Mouse (Mus musculus) embryo, embryonic 9.5 days (tissue): ENCODE results near the gene Fbxo10.
A peak's percentile ranks its signal among the peaks of the same experiment; 100 is the strongest.
"Not testable (repeated sequence)": the region's sequence is repeated elsewhere in the genome, so short reads cannot be mapped to it uniquely, and the experiment has no call there.

Experiments
- DNase-seq: peaks from one replicate; pipeline ENCODE4 v3.0.0-alpha.2; 2017; ENCODE audit errors: extremely low spot score

Gene Fbxo10

DNA sequence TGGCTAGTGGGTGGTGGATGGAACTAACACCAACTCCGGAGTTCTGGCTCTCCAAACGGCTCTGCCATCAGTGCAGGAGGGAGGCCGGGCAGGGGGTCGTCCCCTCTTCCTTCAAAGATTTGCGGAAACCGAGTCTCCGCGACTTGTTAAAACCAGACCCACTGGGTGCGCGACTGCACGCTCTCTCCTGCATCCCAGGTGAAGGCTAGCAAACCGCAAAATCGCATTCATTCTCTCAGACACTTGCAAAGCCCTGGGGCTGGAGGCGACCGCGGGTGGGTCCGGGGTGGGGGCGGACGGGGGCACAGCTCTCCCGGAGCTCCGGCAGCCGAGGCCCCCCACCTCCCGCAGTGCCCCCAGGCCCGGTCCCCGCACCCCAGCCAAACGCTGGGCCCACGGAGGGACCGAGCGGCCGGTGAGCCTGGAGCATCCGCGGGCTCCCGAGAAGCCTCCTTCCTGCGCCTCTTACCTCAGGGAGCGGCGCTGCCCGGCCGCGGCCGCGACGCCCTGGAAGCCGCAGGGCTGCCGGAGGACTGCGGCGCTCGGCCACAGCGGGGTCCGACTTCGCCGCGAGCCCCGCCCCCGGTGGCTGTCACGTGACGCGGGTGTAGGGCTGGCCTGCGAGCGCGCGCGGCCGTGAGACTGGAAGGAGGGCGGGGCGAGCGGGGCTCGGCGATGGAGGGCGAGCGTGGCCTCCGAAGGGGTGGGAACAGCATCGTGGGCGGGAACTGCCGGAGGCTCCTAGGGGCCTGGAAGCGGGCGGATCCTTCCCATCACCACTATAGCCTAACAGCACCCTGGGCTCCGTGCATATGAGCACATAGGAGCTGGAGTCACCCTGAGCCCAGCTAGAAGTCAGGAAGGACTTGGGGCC, at the start of gene Fbxo10:
Gene Fbxo10 (minus strand): TSS at position 584 of the 874 bp plus-strand sequence.
- DNase-seq = peak; percentile 93

DNA sequence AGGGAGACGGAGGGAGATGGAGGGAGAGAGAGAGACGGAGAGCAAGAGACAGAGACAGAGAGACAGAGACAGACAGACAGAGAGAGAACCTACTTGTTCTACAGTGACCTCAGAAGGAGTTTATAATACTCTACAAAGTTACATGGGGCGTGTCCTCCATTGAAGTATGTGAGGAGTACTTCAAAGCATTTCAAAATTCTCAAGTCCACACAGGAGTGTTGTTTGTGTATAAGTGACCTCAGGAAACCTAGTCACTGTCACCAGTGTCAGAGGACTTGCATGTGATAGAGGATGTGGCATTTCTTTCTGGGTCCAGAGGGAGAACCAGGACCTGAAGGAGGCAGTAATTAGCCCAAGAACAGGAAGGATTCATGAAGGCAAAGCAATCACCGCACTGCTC, 46.6 kb upstream of the Fbxo10 start:
- DNase-seq = no peak

DNA sequence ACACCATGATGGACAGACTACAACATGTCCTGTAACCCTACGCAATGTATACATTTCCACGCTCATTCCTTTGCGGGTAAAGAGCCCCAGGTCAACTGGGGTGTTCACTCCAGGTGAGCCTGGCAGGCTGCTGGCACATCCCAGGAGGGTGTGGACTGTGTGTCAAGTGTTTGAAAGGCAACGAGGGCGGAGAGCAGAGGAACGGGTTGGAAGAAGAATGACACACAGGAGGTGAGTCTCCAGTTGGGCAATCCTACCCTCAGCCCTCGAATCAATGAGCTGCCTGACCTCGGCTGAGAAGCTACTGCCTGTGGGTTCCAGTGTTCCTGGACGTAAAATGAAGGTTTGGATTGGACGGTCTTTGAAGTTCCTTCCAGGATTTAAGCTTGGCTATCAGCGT, 36.9 kb upstream of the Fbxo10 start:
- DNase-seq = no peak

DNA sequence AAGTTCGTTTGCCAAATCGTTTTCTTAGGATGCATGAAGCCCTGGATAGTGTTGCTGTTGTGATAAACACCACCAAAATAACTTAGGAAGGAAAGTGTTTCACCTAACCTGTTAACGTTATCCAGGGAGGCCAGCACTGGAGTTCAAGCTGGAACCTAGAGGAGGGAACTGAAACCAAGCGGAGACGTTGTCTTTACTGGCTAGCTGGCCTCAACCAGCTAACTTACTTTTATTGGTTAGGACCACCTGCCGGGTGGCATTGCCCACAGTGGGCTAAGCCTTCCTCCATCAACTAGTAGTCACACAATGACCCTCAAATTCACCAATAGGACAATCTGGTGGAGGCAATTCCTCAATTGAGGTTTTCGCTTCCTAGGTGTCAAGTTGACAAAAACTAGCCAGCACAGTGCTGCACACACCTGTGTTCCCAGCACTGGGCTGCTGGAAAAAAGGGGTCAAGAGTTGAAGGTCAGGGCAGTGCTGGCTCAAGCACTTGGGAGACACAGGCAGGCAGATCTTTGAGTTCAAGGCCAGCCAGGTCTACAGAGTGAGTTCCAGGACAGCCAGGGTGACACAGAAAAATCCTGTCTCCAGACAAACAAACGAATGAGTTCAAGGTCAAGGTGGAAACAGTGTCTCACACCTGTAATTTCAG, 24.2 kb upstream of the Fbxo10 start:
- DNase-seq = no peak

DNA sequence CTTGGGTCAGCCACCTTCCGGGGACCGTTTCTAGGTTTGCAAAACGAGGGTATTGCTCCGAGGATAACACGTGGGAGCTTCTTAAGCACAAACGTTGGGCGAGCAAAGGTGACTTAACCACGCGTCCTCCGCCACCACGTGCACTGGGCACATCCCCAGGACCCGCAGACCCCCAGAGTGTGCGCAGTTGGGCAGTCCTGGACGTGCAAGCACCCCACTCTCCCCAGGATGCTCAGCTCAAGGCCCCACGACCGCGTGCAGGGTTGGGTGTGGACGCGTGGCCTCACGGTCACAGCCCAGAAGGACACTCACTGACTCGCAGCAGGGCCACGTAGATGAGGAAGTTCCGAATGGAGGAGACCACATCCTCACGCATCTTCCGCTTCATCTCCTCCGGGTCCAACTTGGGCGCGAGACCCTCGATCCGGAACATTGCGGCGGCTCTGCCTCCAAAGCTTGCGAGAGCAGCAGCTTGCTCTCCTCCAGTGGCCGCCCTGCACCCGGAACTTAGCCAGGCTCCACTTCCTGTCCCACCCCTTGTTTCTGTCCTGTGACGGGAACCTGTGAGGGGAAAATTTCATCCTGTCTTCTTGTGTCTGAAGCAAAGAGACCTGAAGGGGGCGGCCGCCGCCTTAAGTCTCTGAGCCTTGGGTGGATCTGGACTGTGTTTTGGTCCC, 23.3 kb upstream of the Fbxo10 start, which contains the start of gene Tomm5:
Gene Tomm5 (minus strand): TSS at position 514 of the 677 bp plus-strand sequence.
- peak; percentile 88 for DNase-seq

DNA sequence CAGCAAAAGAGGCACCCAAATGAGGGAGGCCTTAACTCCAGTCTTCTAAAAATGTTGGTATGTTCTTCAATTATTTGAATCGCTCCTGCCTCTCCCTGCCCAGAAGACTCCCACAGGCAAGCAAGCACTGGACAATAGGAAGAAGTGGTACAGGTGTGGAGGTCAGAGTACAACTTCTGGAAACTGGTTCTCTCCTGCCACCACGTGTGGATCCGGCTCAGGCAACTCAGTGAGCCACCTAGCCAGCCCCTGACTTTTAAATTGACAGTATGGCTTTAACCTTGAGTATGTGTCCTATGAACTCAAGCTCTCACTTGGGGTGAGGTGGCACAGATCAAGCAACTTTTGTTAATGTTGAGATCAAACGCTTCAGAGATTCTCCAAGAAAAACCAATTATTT, 22.7 kb upstream of the Fbxo10 start:
- DNase-seq = no peak

DNA sequence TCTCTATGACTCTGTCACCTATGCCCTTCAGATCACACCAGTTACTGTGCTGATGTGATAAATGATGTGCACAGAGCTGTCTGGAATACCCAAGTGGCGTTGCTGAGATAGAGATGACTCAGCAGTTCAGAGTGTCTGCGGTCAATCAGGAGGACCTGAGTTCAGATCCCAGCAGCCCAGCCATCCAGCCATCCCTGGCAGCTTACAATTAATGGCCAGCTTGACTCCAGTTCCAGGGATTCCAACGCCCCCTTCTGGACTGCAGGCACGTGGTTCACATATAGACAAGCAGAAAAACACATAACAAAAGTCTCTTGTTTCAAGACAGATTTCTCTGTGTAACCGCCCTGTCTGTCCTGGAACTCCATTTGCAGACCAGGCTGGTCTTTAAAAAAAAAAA, 22.0 kb upstream of the Fbxo10 start:
- DNase-seq = no peak

DNA sequence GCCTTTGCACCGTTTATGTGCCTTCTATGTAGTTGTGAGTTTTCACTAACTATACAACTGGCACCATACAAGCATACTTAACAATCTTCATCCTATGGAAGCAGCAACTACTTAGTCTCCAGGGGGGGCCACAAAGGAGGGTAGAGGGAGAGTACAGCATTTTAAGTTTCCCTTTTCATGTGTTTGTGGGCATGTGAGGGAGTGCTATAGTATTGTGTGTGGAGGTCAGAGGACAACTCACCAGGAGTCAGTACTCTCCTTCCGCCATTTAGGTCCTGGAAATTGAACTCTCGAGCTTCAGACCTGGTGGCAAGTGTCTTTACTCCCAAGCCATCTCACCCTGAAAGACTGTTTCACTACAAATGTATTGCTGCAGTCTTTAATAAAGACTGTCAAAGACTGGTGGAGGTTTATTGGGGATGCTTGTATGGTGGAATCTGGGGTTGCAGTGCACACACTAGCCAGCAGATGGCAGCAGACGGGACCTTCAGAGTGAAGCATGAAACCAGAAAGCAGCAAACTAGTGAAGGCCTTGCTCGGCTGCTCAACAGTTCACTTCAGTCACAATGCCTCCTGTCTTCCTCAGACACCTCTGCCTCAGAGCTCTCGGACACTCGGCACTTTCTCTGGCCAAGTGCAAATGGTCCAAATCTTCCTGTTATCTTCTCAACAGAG, 12.9 kb upstream of the Fbxo10 start:
- peak; percentile 76 for DNase-seq

DNA sequence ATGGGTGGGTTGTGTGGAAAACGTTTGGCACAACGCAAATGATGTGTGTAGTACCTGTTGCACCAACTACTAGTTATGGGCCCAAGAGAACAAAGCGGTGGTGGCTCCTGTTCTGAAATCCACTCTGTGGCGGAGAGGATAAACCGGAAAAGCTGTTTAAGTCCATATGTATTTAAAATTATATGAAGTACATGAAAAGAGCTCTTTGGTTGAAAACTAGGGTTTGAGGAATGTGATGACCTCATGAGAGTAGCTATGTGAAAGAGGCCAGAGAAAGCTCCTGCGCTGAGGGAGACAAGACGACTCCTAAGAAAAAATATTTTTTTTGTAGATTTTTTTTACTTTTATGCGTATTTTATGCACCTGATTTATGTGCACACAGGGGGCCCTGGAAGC, 489 bp upstream of the Fbxo10 start:
- no peak for DNase-seq

DNA sequence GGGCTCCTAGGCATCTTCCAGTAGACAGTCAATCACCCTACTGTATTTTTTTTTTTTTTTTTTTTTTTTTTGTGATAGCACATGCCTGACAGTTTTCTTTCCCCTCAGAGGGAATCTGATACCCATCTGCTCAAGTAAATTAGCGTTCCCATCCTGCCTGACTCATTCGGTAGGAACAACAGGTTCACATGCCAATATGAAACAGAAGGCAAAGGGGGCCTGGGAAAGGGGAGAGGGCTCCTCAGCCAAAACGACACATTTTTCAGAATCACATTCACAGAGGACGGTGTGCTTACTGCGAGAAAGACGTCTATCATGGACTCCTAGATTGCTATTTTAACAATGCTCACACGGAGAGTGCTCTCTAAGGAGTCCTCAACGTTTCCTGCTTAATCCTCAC, 917 bp downstream of the Fbxo10 start:
- peak; percentile 12 for DNase-seq

DNA sequence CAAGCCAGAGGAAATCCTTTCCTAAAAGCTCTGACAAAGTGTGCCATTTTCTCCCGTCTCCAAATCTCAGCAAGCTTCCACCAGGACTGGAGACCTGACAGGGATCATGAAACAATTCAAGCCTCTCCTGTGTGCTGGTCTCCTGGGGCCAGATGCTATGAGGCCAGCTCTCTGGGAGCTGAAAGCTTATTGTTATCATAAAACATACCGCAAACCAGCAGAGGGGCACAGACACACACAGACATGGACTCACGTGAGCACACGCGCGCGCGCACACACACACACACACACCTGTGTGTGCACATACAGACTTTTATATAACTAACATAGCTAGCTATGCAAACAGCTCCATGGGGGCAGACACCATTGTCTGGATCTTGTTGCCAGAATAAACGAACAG, 1.5 kb downstream of the Fbxo10 start:
- no peak for DNase-seq

DNA sequence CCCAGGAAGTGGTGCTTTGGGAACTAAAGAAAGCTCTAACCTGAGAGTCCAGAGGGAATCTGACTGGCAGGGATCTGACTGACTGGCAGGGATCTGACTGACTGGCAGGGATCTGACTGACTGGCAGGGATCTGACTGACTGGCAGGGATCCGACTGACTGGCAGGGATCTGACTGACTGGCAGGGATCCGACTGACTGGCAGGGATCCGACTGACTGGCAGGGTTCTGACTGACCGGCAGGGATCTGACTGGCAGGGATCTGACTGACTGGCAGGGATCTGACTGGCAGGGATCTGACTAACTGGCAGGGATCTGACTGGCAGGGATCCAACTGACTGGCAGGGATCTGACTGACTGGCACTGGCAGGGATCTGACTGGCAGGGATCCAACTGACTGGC, 3.4 kb downstream of the Fbxo10 start:
- not testable (repeated sequence) for DNase-seq

DNA sequence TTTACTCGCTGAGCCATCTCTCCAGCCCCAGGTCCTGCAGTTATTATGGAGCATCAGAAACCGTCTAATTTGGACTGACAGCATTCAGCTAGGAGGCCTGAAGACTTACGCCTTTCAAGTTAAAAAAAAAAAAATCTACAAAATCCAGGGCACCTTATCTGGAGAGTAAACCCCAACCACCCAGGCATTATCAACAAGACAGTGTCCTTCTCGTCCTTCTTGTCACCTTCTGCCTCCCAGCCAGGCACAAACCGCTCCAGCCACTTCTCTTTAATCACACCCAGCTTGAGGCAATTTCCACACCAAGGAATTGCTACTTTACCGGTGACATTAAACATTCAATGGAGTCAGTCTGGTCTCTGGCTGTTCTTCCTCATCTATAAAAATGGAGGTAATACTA, 10.9 kb downstream of the Fbxo10 start:
- DNase-seq = no peak

DNA sequence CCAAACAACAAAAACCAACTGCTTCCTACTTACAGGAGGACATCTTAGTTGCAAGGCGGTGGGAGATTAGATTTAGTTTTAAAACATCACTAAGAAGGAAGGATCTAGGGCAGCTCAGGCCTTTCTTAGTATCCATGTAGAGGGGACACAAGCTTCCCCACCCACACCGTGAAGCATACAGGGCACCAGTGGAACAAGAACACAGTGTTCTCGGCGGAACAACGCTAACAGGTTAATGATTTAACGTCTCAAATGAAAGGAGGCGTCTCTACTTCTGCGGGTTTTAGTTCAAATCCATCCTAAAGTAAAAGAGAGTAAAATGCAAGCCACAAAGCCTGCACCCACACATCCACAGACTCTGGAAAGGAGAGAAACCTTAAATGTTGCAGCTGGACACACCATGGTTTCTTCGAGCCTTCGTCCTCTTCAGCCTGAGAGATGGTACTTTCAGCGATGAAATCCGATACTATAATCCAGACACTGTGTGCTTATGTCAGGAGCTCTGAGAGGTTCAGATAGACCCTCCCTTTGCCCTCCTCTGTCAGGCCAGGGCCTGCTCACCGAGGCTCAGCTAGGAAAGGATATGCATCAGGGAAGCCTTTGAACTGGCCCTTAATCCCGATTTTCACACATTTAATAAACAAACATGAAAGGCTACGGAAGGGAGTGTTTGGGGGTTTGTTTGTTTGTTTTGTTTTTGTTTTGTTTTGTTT, 12.0 kb downstream of the Fbxo10 start:
- DNase-seq = no peak

DNA sequence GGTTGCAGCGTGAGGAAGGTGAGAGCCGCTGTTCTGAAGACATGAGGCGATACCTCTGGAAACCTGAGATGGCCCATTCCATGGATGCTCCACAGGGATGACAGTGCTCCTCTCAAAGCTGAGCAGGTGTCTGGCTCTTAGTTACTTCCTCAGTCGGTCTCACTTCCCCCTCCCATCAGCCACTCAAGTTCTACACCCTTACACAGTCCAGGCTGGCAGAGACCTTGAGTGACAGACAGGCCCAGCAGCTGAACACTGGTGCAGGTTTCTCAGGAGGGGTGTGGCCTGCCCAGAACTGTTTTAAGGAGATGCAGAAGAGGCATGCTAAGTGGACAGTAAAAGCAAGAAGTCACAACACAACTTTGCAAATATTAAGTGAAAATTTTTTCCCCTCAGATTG, 16.7 kb downstream of the Fbxo10 start:
- no peak for DNase-seq

DNA sequence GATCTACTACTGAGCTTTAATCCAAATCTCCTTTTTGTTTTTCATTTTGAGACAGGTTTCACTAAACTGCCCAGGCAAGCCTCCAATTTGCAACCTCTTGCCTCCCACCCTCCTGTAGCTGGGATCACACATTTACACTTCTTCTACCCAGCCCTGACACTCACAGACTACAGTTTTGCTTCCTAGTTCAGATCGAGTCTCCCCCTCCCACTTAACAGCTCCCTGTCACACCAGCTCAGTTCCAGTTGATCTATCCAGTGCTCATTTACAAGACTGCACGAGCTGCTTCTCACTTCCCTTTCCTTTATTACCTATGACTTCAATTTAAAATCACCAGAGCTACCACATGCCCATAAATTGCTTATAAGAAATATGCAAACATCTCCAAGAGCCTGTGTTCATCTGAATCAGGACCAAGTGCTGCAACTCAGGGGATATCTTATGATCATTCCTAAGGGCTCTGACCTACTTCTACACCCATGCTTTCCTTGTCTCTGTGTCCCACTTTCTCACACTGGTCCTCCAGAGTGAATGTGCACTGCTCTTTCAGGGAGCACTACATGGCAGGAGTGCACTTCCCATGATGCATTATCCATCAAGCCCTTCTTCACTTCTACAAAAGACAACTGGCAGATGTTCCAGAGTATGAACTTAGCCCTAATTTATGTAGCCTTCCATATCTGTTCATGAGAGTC, 18.2 kb downstream of the Fbxo10 start:
- no peak for DNase-seq

DNA sequence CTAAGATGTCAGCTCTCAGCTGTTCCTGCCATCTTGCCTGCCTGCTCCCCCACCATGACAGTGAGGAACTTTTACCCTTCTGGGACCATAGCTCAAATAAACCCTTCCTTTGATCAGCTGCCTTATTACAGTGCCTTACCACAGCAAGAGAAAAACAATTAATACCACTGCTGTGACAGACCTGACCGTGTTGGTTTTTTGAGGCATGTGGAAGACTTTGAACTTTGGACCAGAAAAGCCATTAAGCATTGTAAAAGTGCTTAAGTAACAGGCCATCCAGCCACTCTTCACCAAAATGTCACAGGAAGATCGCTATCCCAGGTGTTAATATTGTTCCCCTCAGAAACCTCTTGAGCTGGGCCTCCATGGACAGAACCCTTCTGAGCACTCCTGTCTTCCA, 19.8 kb downstream of the Fbxo10 start:
- no peak for DNase-seq

DNA sequence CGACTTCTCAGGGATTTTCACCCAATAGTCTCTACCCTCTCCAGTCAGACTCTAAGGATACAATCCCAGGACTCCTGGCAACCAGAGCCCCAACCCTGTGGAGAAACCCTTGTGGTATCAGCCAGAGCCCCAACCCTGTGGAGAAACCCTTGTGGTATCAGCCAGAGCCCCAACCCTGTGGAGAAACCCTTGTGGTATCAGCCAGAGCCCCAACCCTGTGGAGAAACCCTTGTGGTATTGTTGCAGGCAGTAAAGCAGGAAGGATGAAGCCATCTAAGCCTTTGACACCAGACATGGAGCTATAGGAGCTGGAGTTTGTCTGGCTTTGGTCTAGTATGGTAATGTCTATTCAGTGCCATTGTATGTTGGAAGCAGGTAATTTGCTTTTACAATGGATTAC, 20.6 kb downstream of the Fbxo10 start:
- DNase-seq = not testable (repeated sequence)

DNA sequence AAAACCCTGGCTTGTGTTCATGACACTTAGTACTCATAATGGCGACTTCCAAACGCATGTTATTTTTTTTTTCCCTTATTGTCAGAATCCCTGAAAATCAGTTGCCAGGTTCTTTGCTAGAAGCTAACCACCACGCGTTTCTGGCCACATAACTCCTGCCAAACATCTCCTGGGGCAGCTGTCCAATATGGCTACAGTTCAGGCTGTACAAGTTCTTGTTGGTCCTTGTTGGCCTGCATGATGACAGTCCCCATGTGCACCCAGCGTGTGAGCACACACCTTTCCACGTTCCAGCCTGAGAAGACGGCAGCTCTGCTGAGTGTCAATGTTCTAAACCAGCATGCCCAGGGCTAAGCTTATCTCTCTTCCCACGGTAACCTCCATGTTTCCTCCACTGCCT, 29.0 kb downstream of the Fbxo10 start:
- no peak for DNase-seq

DNA sequence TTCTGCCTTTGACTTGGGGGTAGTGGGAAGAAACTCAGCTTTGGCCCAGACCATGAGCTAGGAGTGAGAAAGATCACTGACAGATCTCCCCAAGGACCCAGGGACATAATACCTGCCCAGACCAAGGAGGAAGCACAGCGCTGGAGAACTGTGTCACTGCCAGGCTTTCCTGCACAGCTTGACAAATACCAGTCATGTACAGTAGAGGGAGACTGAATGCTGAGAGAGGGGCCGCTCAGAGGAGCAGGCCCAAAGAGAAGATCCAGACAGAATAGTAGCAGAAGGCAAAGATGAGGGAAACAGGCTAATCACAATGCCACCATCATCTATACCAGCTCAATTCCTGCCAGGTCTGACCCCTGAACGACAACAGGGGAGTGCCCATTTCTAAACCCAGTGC, 29.5 kb downstream of the Fbxo10 start:
- no peak for DNase-seq

DNA sequence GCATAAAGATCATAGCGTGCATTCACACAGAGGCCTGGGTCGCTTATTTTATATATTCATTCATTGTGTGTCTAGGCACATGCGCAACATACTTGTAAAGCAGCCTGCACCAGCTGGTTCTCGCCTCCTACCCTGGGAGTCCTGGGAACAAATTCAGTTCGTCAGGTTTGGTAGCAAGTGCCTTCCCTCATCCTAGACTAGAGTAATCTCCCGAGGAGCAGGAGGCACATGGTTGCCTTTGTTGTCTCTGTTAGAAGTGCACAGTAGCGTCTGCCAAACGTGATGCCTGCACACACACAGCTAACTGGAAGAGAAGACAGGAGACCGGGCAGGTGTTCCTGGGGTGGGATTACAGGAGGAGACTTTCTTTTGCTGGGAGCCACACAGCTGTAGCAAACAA, 36.4 kb downstream of the Fbxo10 start:
- DNase-seq = no peak
